Mouse (Mus musculus): ENCODE results near the gene Scd1. TPM values are rescaled to one million over a fixed set of nuclear protein-coding genes. Genes with fewer than 3 reads are reported as not detected.

Gene Scd1
- 7.6 and 10.9 TPM in 2 replicates for polyA plus RNA-seq (2014; fragmentation: Nextera tagmentation; extraction: Ambion mirVana)

DNA sequence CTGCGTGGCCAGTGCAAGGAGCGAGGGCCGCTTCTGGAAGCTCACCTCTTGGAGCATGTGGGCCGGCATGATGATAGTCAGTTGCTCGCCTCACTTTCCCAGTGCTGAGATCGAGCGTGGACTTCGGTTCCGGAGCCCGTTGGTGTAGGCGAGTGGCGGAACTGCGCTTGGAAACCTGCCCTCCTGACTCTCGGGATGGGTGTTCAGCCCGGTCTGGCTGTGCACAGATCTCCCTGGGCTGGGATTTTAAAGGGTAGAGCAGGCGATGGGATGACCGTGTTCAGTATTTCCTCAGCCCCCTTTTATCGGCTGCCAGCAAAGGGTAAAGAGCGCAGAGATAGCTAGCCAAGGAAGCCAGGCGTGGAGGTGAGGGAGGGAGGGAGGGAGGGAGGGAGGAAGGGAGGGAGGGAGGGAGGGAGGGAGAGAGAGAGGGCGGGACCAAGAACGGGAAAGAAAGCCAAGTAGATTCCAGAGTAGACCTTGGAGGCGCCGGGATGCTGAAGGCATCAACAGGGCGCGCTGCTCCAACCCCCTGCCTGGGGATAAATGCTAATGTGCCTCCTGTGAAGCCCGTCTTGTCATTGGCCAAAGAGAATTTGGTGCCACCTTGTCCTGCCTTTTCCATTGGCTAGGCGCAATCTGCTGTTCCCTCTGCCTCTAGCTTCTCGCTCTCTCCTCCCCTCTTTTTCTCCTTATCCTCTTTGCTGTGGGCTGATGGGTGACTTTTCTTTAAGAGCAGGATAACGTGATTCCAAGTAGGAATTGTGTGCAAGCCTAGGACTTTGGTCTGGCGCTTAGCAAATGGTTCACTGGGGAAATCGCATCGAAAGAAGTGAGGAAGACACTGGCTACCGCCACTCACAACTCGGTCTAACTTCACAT lies at the start of gene Scd1:
TSS of gene Scd1 (minus strand) at position 539 of the 882 bp plus-strand sequence.
- Histone ChIP-seq H3K9ac (replicated peaks; ENCODE audit: low read depth, low read length) (peak within 1 kb of the TSS; percentile 53), H3K9me3 (ENCODE audit: control insufficient read depth, low read length) (no peaks in the 10 kb centered on the region), H3K4me3 (ENCODE audit: low read depth, low read length) (peak within 1 kb of the TSS; percentile 53), H3K27me3 (ENCODE audit: control insufficient read depth, insufficient read depth, low read length) (no peaks in the 10 kb centered on the region), H3K27ac (ENCODE audit: low read depth, low read length) (peak within 1 kb of the TSS; percentile 60), H3K36me3 (ENCODE audit: control insufficient read depth, insufficient read depth, low read length) (no peaks in the 10 kb centered on the region), H3K4me1 (ENCODE audit: control insufficient read depth, insufficient read depth, low read length) (no peaks in the 10 kb centered on the region), H3K4me2 (ENCODE audit: low read depth, low read length) (peak within 1 kb of the TSS; percentile 88)
- under 1% methylated on average over 33 of the region's 35 CpGs for WGBS
- ATAC-seq (ENCODE audit: low read depth): peak; percentile 92

GRCm38 (mm10) chr19:44455356-44455755 lies 47.7 kb upstream of the Scd1 start:
- H3K4me3 ChIP-seq (ENCODE audit: low read depth, low read length): no peak overlapping the region
- no peak overlapping the region for H3K4me2 ChIP-seq (ENCODE audit: low read depth, low read length)
- H3K36me3 ChIP-seq (ENCODE audit: control insufficient read depth, insufficient read depth, low read length): no peaks in the 10 kb centered on the region
- no peak overlapping the region for H3K27ac ChIP-seq (ENCODE audit: low read depth, low read length)
- 91% methylated on average over 8 of the region's 8 CpGs for WGBS
- H3K27me3 ChIP-seq (ENCODE audit: control insufficient read depth, insufficient read depth, low read length): no peaks in the 10 kb centered on the region
- no peak overlapping the region for H3K9ac ChIP-seq (replicated peaks; ENCODE audit: low read depth, low read length)
- H3K4me1 ChIP-seq (ENCODE audit: control insufficient read depth, insufficient read depth, low read length): no peaks in the 10 kb centered on the region
- no peak for ATAC-seq (ENCODE audit: low read depth)
- H3K9me3 ChIP-seq (ENCODE audit: control insufficient read depth, low read length): no peaks in the 10 kb centered on the region

DNA sequence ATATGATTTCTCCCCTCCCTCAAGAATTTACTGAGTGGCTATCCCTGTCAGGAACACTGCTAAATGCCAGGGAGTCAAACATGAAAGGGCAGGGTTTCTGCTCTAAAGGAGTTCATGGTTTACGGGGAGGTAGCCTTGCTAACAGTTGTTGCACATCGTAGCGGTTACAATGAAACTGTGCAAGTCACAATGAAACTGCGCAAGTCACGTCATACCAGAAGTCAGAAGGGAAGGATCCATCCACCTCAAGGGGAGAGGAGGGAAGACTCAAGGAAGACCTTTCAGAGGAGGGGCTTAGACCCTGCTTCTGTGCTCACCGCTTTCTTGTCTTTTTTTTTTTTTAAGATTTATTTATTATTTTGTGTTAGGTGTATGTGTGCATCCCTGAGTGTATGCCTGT lies 47.2 kb upstream of the Scd1 start:
- 87% methylated on average over 6 of the region's 6 CpGs for WGBS
- Histone ChIP-seq H3K27ac (ENCODE audit: low read depth, low read length) (no peak overlapping the region), H3K9ac (replicated peaks; ENCODE audit: low read depth, low read length) (no peak overlapping the region), H3K27me3 (ENCODE audit: control insufficient read depth, insufficient read depth, low read length) (no peaks in the 10 kb centered on the region), H3K4me3 (ENCODE audit: low read depth, low read length) (no peak overlapping the region), H3K4me1 (ENCODE audit: control insufficient read depth, insufficient read depth, low read length) (no peaks in the 10 kb centered on the region), H3K9me3 (ENCODE audit: control insufficient read depth, low read length) (no peaks in the 10 kb centered on the region), H3K4me2 (ENCODE audit: low read depth, low read length) (no peak overlapping the region), H3K36me3 (ENCODE audit: control insufficient read depth, insufficient read depth, low read length) (no peaks in the 10 kb centered on the region)
- no peak for ATAC-seq (ENCODE audit: low read depth)

DNA sequence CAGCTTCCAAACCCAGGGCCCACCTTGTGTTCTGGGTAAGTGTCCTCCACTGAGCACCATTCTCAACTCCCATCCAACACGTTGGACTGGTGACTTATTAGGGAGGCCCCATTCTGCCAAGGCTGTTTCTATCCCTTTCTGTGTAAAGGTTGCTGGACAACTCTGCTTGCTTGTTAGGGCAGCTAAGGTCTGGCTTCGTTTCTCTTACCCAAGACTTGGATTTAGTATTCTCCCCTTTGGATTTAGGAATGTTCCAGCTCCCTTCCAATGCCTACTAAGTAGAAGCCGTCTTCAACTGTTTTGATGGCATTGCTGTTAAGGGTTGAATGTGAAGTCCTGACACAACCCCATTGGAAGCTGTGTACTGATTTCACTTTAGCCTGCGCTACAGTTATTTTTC lies 40.2 kb upstream of the Scd1 start:
- no peak for ATAC-seq (ENCODE audit: low read depth)
- H3K36me3 ChIP-seq (ENCODE audit: control insufficient read depth, insufficient read depth, low read length): no peaks in the 10 kb centered on the region
- no peak overlapping the region for H3K9ac ChIP-seq (replicated peaks; ENCODE audit: low read depth, low read length)
- H3K9me3 ChIP-seq (ENCODE audit: control insufficient read depth, low read length): no peaks in the 10 kb centered on the region
- WGBS: 84% methylated on average over 4 of the region's 4 CpGs
- no peaks in the 10 kb centered on the region for H3K4me1 ChIP-seq (ENCODE audit: control insufficient read depth, insufficient read depth, low read length)
- H3K4me3 ChIP-seq (ENCODE audit: low read depth, low read length): no peak overlapping the region
- no peak overlapping the region for H3K27ac ChIP-seq (ENCODE audit: low read depth, low read length)
- H3K27me3 ChIP-seq (ENCODE audit: control insufficient read depth, insufficient read depth, low read length): no peaks in the 10 kb centered on the region
- H3K4me2 ChIP-seq (ENCODE audit: low read depth, low read length): no peak overlapping the region

DNA sequence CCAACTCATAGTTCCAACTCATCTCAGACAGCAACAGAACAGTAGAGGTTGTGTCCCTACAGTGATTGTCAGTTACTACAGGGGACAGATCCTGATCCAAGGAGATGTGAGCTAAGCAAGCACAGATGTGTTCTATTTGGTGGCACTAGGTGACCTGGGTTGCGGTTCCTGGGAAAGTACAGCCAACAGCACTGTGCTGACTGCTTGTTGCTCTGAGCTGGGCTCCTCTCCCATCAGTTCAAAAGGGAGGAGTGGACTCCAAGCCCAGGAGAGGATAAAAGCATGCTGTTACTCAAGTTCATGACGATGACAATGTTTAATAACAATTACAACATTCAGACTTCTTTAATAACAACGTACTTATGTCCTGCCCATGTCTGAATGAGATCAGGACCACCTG lies 38.1 kb upstream of the Scd1 start:
- Histone ChIP-seq H3K4me2 (ENCODE audit: low read depth, low read length) (no peak overlapping the region), H3K9ac (replicated peaks; ENCODE audit: low read depth, low read length) (no peak overlapping the region), H3K4me3 (ENCODE audit: low read depth, low read length) (no peak overlapping the region), H3K27ac (ENCODE audit: low read depth, low read length) (no peak overlapping the region), H3K36me3 (ENCODE audit: control insufficient read depth, insufficient read depth, low read length) (no peaks in the 10 kb centered on the region), H3K27me3 (ENCODE audit: control insufficient read depth, insufficient read depth, low read length) (no peaks in the 10 kb centered on the region), H3K4me1 (ENCODE audit: control insufficient read depth, insufficient read depth, low read length) (no peaks in the 10 kb centered on the region), H3K9me3 (ENCODE audit: control insufficient read depth, low read length) (no peaks in the 10 kb centered on the region)
- ATAC-seq (ENCODE audit: low read depth): no peak
- WGBS: 85% methylated on average over 3 of the region's 3 CpGs

DNA sequence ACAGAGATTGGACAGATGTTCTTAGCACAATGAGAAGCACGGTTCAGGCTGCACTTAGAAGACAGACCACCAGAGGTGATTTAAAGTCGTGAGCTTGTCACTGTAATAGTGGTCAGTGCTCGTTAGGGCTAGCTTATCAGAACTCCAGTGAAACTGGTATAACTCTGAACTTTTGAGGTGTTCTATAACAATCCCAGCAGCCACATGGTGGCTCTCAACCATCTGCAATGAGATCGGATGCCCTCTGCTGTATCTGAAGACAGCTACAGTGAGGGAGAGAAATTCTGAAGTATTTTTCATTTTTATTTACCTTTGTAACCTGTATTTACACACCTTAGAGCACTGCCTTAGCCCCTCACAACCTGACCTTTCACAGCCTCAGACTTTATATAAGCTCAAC lies 31.6 kb upstream of the Scd1 start:
- H3K27ac ChIP-seq (ENCODE audit: low read depth, low read length): no peak overlapping the region

DNA sequence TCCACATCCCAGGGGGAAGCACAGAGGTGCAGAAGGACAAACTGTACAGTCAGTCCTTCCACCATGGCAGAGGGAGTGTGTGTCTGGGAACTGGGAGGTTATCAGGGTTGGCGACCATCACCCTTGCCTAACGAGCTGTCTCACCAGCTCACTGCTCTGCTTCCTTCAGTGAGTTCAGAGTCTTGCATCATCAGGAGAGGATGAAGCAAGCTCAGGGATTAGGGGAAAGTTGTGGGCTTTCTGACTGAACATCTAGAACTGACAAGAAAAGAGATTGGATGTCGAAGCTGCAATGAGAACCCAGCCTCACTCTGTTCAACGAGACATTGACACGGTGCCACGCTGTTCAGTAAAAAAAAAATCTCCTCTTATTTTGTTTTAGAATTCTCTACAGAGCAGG lies 30.3 kb upstream of the Scd1 start:
- Histone ChIP-seq H3K4me1 (ENCODE audit: control insufficient read depth, insufficient read depth, low read length) (no peaks in the 10 kb centered on the region), H3K27me3 (ENCODE audit: control insufficient read depth, insufficient read depth, low read length) (no peaks in the 10 kb centered on the region), H3K36me3 (ENCODE audit: control insufficient read depth, insufficient read depth, low read length) (no peaks in the 10 kb centered on the region), H3K4me3 (ENCODE audit: low read depth, low read length) (no peak overlapping the region), H3K9ac (replicated peaks; ENCODE audit: low read depth, low read length) (no peak overlapping the region), H3K9me3 (ENCODE audit: control insufficient read depth, low read length) (no peaks in the 10 kb centered on the region), H3K4me2 (ENCODE audit: low read depth, low read length) (no peak overlapping the region), H3K27ac (ENCODE audit: low read depth, low read length) (no peak overlapping the region)
- no peak for ATAC-seq (ENCODE audit: low read depth)
- WGBS: 68% methylated on average over 6 of the region's 6 CpGs

More for the DNA sequence above, 31.6 kb upstream of the Scd1 start:
- 47% methylated on average over 4 of the region's 4 CpGs for WGBS
- Histone ChIP-seq H3K4me3 (ENCODE audit: low read depth, low read length) (no peak overlapping the region), H3K36me3 (ENCODE audit: control insufficient read depth, insufficient read depth, low read length) (no peaks in the 10 kb centered on the region), H3K27me3 (ENCODE audit: control insufficient read depth, insufficient read depth, low read length) (no peaks in the 10 kb centered on the region), H3K9ac (replicated peaks; ENCODE audit: low read depth, low read length) (no peak overlapping the region), H3K4me1 (ENCODE audit: control insufficient read depth, insufficient read depth, low read length) (no peaks in the 10 kb centered on the region), H3K9me3 (ENCODE audit: control insufficient read depth, low read length) (no peaks in the 10 kb centered on the region), H3K4me2 (ENCODE audit: low read depth, low read length) (no peak overlapping the region)
- ATAC-seq (ENCODE audit: low read depth): no peak

DNA sequence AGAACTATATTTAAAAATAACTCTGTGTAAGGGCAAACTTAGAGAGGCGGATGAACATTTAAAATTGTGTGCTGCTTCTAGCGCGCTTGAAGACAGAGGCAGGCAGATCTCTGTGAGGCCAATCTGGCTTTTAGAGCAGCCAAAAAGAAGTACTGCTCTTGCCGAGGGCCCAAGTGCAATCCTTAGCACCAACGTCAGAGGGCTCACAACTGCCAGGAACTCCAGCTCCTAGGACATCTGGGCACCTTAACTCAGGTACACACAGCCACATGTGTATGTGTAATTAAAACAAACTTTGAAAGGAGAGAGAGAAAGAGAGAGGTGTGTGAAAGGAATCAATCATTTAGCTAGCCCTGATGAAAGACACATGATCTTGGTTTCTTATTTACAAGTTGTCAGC lies 24.4 kb upstream of the Scd1 start:
- Histone ChIP-seq H3K4me2 (ENCODE audit: low read depth, low read length) (no peak overlapping the region), H3K27me3 (ENCODE audit: control insufficient read depth, insufficient read depth, low read length) (no peaks in the 10 kb centered on the region), H3K9me3 (ENCODE audit: control insufficient read depth, low read length) (no peaks in the 10 kb centered on the region), H3K36me3 (ENCODE audit: control insufficient read depth, insufficient read depth, low read length) (no peaks in the 10 kb centered on the region), H3K9ac (replicated peaks; ENCODE audit: low read depth, low read length) (no peak overlapping the region), H3K4me1 (ENCODE audit: control insufficient read depth, insufficient read depth, low read length) (no peaks in the 10 kb centered on the region), H3K27ac (ENCODE audit: low read depth, low read length) (no peak overlapping the region), H3K4me3 (ENCODE audit: low read depth, low read length) (no peak overlapping the region)
- 84% methylated on average over 5 of the region's 5 CpGs for WGBS
- ATAC-seq (ENCODE audit: low read depth): no peak

DNA sequence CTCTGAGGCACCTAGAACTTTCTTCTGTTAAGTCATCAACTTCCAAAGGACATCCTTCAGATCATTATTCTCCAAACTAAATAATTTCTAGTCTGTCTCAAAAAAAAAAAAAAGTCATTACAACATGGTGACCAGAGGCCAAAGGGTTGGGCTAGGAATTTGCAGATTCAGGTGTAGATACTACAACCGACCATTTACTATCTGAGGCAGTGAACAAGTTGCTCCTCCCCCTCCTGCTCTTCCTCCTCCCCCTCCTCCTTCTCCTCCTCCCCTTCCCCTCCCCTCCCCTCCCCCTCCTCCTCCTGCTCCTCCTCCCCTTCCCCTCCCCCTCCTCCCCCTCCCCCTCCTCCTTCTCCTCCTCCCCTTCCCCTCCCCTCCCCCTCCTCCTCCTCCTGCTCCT lies 20.0 kb upstream of the Scd1 start:
- 76% methylated on average over 1 of the region's 1 CpGs for WGBS
- Histone ChIP-seq H3K4me2 (ENCODE audit: low read depth, low read length) (no peak overlapping the region), H3K9me3 (ENCODE audit: control insufficient read depth, low read length) (no peaks in the 10 kb centered on the region)

More for the DNA sequence above, 20.0 kb upstream of the Scd1 start:
- no peaks in the 10 kb centered on the region for H3K4me1 ChIP-seq (ENCODE audit: control insufficient read depth, insufficient read depth, low read length)
- no peak overlapping the region for H3K27ac ChIP-seq (ENCODE audit: low read depth, low read length)
- no peak for ATAC-seq (ENCODE audit: low read depth)
- no peak overlapping the region for H3K9ac ChIP-seq (replicated peaks; ENCODE audit: low read depth, low read length)
- no peak overlapping the region for H3K4me3 ChIP-seq (ENCODE audit: low read depth, low read length)
- H3K27me3 ChIP-seq (ENCODE audit: control insufficient read depth, insufficient read depth, low read length): no peaks in the 10 kb centered on the region
- H3K36me3 ChIP-seq (ENCODE audit: control insufficient read depth, insufficient read depth, low read length): no peaks in the 10 kb centered on the region

Data from neural tube, embryonic 14.5 days (tissue).